Mouse (Mus musculus): ENCODE measurements at regions not wholly inside any gene's neighbourhood (a gene's known extent, or its start where the extent isn't known, plus 50 kb on each side); places are given as distances from the start of the nearest gene placed in this dataset.
"Not testable (repeated sequence)": the region's sequence is repeated elsewhere in the genome, so short reads cannot be mapped to it uniquely, and the experiment has no call there.

- DNase-seq (ENCODE audit: inconsistent ontology term): no peak
These were observed 421.9 kb downstream of the Ptpru start for GRCm38 (mm10) chr4:131416209-131416608.

- peak; percentile 47 for DNase-seq (ENCODE audit: inconsistent ontology term)
These were observed 420.8 kb downstream of the Ptpru start for GRCm38 (mm10) chr4:131417159-131417748.

GRCm38 (mm10) chr4:131425311-131425710, 412.8 kb downstream of the Ptpru start:
- peak; percentile 53 for DNase-seq (ENCODE audit: inconsistent ontology term)

GRCm38 (mm10) chr4:131427871-131428270, 410.2 kb downstream of the Ptpru start:
- no peak for DNase-seq (ENCODE audit: inconsistent ontology term)

DNA sequence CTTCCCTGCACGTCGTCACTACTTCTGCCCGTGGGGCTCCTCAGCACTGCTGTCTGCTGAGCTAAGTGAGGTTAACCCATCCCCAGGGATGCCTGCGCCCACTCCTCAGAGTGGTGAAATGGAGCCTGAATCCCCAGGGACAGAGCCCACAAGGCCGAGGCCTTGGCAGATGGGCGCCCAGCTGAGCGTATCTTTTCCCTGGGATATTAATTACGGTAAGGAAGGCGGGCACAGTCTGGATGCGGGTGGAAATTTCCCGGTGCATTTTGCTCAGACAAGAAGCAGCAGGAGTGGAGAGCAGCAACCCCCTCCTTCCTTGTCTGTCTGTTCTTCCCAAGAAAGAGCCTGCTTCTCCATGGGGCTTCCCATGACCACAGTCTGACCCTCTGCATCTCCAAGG, 408.7 kb downstream of the Ptpru start:
- DNase-seq (ENCODE audit: inconsistent ontology term): no peak

DNA sequence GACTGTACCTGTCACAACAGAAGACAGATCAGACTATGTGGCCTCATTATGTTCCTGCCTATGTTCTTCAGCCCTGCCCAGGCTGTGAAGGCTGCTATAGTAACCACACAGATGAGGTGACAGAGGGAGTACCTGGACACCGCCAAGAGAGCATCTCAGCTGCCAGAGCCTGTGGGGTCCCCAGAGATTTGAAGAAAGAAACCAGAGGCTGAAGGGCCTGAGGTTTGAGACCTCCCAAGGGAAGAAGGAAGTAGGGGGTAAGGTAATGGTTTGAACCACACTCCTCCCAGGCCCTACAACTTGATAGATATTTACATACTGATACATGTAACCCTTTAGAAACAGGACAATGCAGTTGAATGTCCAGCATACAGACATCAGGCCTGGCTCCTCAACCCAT, 407.7 kb downstream of the Ptpru start:
- DNase-seq (ENCODE audit: inconsistent ontology term): no peak

DNA sequence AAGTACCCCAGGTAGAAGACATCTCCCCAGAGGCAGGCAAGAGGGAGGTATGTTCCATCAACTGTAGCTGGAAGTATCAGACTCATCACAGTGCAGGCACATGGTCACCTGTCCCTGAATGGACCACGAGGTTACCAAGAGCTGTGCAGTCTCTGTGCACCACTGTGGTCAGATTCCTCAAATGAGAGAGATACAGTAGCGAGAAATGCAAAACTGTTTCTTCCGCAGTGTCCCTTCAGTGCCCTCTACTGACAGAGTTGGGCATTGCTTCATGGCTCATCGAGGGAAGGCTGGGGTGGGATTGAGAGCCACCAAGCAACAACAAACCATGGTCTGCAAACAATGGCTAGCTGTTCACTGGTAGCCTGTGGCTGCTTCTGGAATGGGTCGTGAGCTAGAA, 406.9 kb downstream of the Ptpru start:
- DNase-seq (ENCODE audit: inconsistent ontology term): peak; percentile 47

- DNase-seq (ENCODE audit: inconsistent ontology term): no peak
These were observed 405.4 kb downstream of the Ptpru start for GRCm38 (mm10) chr4:131432591-131433177.

GRCm38 (mm10) chr4:131435222-131435621, 402.9 kb downstream of the Ptpru start:
- DNase-seq (ENCODE audit: inconsistent ontology term): no peak

DNA sequence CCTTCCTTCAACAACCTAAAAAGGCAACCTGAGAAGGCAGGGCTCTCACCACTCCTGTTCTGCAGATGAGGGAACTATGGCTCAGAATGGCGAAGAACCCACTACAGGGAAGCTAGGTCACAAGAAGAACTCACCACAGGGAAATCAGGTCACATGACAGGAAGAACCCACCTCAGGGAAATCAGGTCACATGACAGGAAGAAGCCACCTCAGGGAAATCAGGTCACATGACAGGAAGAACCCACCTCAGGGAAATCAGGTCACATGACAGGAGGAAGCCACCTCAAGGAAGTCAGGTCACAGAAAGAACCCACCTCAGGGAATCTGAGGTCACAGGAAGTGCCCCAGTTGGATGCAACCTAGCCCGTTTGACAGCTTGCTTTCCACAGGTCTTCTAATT, 399.7 kb downstream of the Ptpru start:
- DNase-seq (ENCODE audit: inconsistent ontology term): no peak

DNA sequence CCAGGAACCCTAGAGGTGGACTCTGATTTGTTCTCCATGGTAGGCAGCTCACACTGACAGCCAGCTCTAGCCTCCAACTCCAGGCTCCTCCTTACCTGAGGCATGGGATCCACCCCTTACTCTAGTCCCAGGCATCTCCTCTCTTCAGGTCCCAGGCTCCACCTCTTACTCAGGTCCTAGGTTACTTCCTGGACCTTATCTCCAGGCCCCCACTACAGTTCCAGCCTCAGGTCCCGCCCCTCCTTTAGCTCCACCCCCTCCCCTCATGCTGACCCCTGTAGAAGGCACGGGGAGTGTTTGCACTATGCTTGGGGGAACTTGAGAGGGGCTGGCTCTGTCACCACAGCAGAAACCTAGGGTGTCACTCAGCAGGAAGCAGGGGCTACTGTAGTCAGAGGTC, 399.2 kb downstream of the Ptpru start:
- no peak for DNase-seq (ENCODE audit: inconsistent ontology term)

DNA sequence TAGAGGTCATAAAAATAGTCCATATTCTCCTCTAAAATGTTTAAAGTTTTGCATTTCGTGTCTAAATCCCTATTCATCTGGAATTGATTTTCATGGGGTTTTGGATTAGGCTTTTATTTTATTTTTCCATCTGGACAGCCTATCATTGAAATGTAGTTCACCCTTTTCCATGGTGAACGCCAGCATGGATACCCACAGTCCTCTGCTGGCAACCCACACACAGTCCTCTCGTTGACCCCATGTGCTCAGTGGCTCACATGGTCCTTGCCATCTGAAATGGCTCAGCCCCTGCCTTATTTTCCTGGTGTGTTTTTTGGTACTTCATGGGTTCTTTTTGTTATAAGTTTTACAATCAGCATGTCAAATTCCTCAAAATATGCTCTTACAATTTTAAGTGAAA, 397.2 kb downstream of the Ptpru start:
- DNase-seq (ENCODE audit: inconsistent ontology term): no peak

DNA sequence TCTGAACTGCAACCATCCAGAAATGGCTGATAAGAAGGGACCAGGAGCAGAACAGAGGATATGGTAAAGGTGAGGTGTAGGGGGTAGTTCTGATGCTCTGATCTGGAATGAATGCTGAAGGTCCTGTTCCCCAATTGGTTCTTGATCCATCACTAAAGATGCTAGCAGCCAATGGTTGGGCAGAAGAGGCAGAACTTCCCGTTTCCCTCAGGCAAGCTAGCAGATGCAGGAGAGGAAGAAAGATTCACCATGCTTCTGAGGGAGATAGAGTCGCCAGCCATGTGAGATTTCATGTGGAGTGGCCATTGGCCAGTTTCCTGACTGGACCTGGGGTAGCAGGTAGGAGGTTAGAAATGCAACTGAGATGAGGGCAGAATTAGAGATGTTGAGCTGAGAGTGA, 394.6 kb downstream of the Ptpru start:
- DNase-seq (ENCODE audit: inconsistent ontology term): no peak

DNA sequence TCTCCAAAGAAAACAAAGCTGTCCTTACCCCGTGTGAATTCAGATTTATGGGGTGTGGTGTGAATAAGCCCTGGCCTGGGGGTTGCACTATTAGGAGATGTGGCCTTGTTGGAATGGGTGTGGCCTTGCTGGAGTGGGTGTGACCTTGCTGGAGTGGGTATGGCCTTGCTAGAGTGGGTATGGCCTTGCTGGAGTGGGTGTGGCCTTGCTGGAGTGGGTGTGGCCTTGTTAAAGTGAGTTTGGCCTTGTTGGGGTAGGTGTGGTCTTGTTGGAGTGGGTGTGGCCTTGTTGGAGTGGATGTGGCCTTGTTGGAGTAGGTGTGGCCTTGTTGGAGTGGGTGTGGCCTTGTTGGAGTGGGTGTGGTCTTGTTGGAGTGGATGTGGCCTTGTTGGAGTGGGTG, 387.8 kb downstream of the Ptpru start:
- DNase-seq (ENCODE audit: inconsistent ontology term): not testable (repeated sequence)

- no peak for DNase-seq (ENCODE audit: inconsistent ontology term)
These were observed 380.5 kb downstream of the Ptpru start for GRCm38 (mm10) chr4:131457551-131457950.

DNA sequence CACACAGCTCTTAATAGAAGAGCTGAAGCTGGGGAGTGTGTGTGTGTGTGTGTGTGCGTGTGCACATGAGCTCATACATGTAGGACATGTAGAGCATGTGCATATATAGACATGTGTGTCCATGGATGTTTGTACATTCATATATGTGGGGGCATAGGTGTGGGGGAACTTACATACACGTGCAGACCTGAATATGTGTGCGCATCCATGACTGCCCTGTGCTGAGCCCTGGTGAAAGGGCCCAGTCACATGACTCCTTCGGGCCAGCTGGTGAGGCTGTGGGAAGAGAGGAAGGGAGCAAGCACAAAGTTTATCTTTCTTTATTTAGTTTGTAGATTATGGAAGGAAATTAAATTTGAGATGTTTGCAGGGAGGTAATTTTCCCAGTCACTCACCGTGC, 378.3 kb downstream of the Ptpru start:
- no peak for DNase-seq (ENCODE audit: inconsistent ontology term)

- DNase-seq (ENCODE audit: inconsistent ontology term): no peak
These were observed 376.8 kb downstream of the Ptpru start for GRCm38 (mm10) chr4:131461312-131461711.

DNA sequence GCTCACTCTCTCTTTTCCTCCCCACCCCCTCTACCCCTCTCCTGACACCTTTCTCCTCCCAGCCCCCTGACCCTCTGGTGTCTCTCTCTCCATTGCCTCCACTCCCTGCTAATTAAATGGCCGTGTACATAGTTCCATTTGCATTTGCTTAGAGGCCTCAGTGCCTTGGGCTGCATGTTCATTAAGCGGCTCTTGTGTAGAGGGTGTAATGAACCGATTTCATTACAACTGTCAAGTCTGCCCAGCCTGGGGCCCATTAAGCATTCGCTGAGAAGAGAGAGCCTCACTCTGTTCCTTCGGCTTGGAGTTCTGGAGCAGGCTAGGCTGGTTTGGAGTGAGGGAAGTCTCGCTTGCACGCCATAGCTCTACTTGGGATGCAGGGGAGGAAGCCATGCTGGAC, 376.4 kb downstream of the Ptpru start:
- no peak for DNase-seq (ENCODE audit: inconsistent ontology term)

- no peak for DNase-seq (ENCODE audit: inconsistent ontology term)
These were observed 363.1 kb downstream of the Ptpru start for GRCm38 (mm10) chr4:131475023-131475422.

GRCm38 (mm10) chr4:131478923-131479322, 359.2 kb downstream of the Ptpru start:
- no peak for DNase-seq (ENCODE audit: inconsistent ontology term)

GRCm38 (mm10) chr4:131483958-131484605, 354.0 kb downstream of the Ptpru start:
- peak; percentile 84 for DNase-seq (ENCODE audit: inconsistent ontology term)

GRCm38 (mm10) chr4:131484607-131485111, 353.4 kb downstream of the Ptpru start:
- no peak for DNase-seq (ENCODE audit: inconsistent ontology term)

- DNase-seq (ENCODE audit: inconsistent ontology term): no peak
These were observed 352.8 kb downstream of the Ptpru start for GRCm38 (mm10) chr4:131485126-131485825.

All from Muller cell, postnatal 12 days (primary cell).